Mouse (Mus musculus) cerebellum, adult 2 months (tissue): Measurements from ENCODE around the gene Six2. TPM values are rescaled to one million over a fixed set of nuclear protein-coding genes. Genes with fewer than 3 reads are reported as not detected.

Source experiments
- DNase-seq, 2 experiments: peaks; one replicate each; pipeline ENCODE4 v3.0.0; 2021
- H3K27ac ChIP-seq: fragments of 200-500 bp; 2 replicates; pipeline ENCODE4 v1.5.1; 2012; ENCODE audit warnings: low read length, control low read depth, inconsistent platforms; ENCODE audit not compliant: insufficient read depth
- H3K27me3 ChIP-seq: fragments of 200-500 bp; 2 replicates; pipeline ENCODE4 v1.6.1; 2012; ENCODE audit warnings: inconsistent platforms, mild to moderate bottlenecking, low read length, moderate library complexity; ENCODE audit not compliant: control insufficient read depth, insufficient read depth
- H3K4me1 ChIP-seq: fragments of 200-500 bp; 2 replicates; pipeline ENCODE4 v1.6.1; 2011; ENCODE audit warnings: low read length; ENCODE audit not compliant: control insufficient read depth, insufficient read depth
- H3K4me3 ChIP-seq: fragments of 200-500 bp; replicated peaks from 2 replicates; pipeline ENCODE3; 2011; ENCODE audit warnings: mild to moderate bottlenecking, low read depth, low read length, control low read depth; ENCODE audit not compliant: insufficient read depth
- CTCF ChIP-seq: fragments of 200-500 bp; IDR thresholded peaks from 2 replicates; pipeline ENCODE4 v1.5.1; 2011; ENCODE audit warnings: low read depth, mild to moderate bottlenecking, control low read depth, low read length, moderate library complexity, borderline replicate concordance; ENCODE audit not compliant: insufficient read depth
- POLR2A ChIP-seq: fragments of 200-500 bp; IDR thresholded peaks from 2 replicates; pipeline ENCODE4 v1.6.1; 2011; ENCODE audit warnings: low read length, control low read depth, borderline replicate concordance; ENCODE audit not compliant: insufficient read depth
- WGBS: fragments of 180-500 bp; shearing (Covaris S2); methylation state at CpG from one replicate; pipeline ENCODE4 v1.1.7; 2018; 5-methylcytosine and 5-hydroxymethylcytosine counted together
- polyA plus RNA-seq: library from polyadenylated mRNA; depleted of rRNA; stranded (reverse); fragments of >200 nt; gene quantifications from 2 replicates; pipeline ENCODE4 v1.2.3, GENCODE M21; 2012

Six2 gene
- polyA plus RNA-seq, 1 experiment: 0.07 TPM

GRCm38 (mm10) chr17:85693101-85693500, 5.0 kb upstream of the Six2 start:
- H3K4me3 ChIP-seq: no peak overlapping the region
- WGBS: 6% methylated on average over 9 of the region's 9 CpGs
- H3K27me3 ChIP-seq: peaks cover 23% of the 10 kb centered on the region; the same call in 1 of the 2 replicates
- H3K4me1 ChIP-seq: no peaks in the 10 kb centered on the region
- H3K27ac ChIP-seq: no peak overlapping the region
- DNase-seq: no peak
- TF ChIP-seq POLR2A (no peak), CTCF (no peak)

GRCm38 (mm10) chr17:85692594-85692993, 4.5 kb upstream of the Six2 start:
- 4% methylated on average over 23 of the region's 23 CpGs for WGBS
- DNase-seq: no peak
- TF ChIP-seq POLR2A (no peak), CTCF (no peak)
- peaks cover 24% of the 10 kb centered on the region; the same call in 1 of the 2 replicates for H3K27me3 ChIP-seq
- H3K27ac ChIP-seq: no peak overlapping the region
- H3K4me3 ChIP-seq: no peak overlapping the region
- H3K4me1 ChIP-seq: no peaks in the 10 kb centered on the region

- Histone ChIP-seq H3K4me3 (no peak overlapping the region), H3K27ac (no peak overlapping the region), H3K27me3 (peaks cover 24% of the 10 kb centered on the region; the same call in 1 of the 2 replicates), H3K4me1 (no peaks in the 10 kb centered on the region)
- TF ChIP-seq CTCF (no peak), POLR2A (no peak)
- peak in 1 of 2 experiments; percentile 36 for DNase-seq
- 3% methylated on average over 43 of the region's 43 CpGs for WGBS
Measured at GRCm38 (mm10) chr17:85691701-85692536, 3.8 kb upstream of the Six2 start.

- TF ChIP-seq CTCF: no peak
- no peak for TF ChIP-seq POLR2A
- Histone ChIP-seq H3K4me3 (no peak overlapping the region), H3K27ac (no peak overlapping the region), H3K27me3 (peaks cover 24% of the 10 kb centered on the region; the same call in 1 of the 2 replicates), H3K4me1 (no peaks in the 10 kb centered on the region)
- no peak for DNase-seq
- 3% methylated on average over 4 of the region's 4 CpGs for WGBS
Measured at GRCm38 (mm10) chr17:85690969-85691335, 2.9 kb upstream of the Six2 start.

- no peak for DNase-seq
- Histone ChIP-seq H3K4me1 (no peaks in the 10 kb centered on the region), H3K27me3 (peaks cover 24% of the 10 kb centered on the region; the same call in 1 of the 2 replicates), H3K27ac (no peak overlapping the region), H3K4me3 (no peak overlapping the region)
- TF ChIP-seq POLR2A (no peak), CTCF (no peak)
- 7% methylated on average over 6 of the region's 6 CpGs for WGBS
Measured at GRCm38 (mm10) chr17:85690323-85690968, 2.4 kb upstream of the Six2 start.

- TF ChIP-seq POLR2A (no peak), CTCF (no peak)
- H3K4me1 ChIP-seq: no peaks in the 10 kb centered on the region
- no peak for DNase-seq
- peaks cover 26% of the 10 kb centered on the region; the same call in 1 of the 2 replicates for H3K27me3 ChIP-seq
- no peak overlapping the region for H3K27ac ChIP-seq
- WGBS: 10% methylated on average over 5 of the region's 5 CpGs
- H3K4me3 ChIP-seq: no peak overlapping the region
Measured at GRCm38 (mm10) chr17:85689807-85690319, 1.8 kb upstream of the Six2 start.

- DNase-seq: no peak
- Histone ChIP-seq H3K27me3 (peaks cover 26% of the 10 kb centered on the region; the same call in 1 of the 2 replicates), H3K27ac (no peak overlapping the region), H3K4me3 (no peak overlapping the region), H3K4me1 (no peaks in the 10 kb centered on the region)
- TF ChIP-seq POLR2A (no peak), CTCF (no peak)
- WGBS: under 1% methylated on average over 35 of the region's 35 CpGs
Measured at GRCm38 (mm10) chr17:85688911-85689806, 1.1 kb upstream of the Six2 start.
